Mouse (Mus musculus) inflammation-experienced regulatory T-cells, adult 6 months (primary cell): ENCODE data around the gene Sez6l2. TPM values are rescaled to one million over a fixed set of nuclear protein-coding genes. Genes with fewer than 3 reads are reported as not detected.
"Not testable (repeated sequence)": the region's sequence is repeated elsewhere in the genome, so short reads cannot be mapped to it uniquely, and the experiment has no call there.

Source experiments
- ATAC-seq: one replicate; pipeline ENCODE4 v1.8.0; 2017
- polyA plus RNA-seq, 3 experiments: library from polyadenylated mRNA; unstranded; fragments of 100-300 nt; shearing (Covaris generic); gene quantifications; one replicate each; pipeline ENCODE4 v1.2.1; 2017

Sez6l2 gene
- under 1 TPM; 0.69 to 0.87 (median 0.77) TPM for polyA plus RNA-seq

DNA sequence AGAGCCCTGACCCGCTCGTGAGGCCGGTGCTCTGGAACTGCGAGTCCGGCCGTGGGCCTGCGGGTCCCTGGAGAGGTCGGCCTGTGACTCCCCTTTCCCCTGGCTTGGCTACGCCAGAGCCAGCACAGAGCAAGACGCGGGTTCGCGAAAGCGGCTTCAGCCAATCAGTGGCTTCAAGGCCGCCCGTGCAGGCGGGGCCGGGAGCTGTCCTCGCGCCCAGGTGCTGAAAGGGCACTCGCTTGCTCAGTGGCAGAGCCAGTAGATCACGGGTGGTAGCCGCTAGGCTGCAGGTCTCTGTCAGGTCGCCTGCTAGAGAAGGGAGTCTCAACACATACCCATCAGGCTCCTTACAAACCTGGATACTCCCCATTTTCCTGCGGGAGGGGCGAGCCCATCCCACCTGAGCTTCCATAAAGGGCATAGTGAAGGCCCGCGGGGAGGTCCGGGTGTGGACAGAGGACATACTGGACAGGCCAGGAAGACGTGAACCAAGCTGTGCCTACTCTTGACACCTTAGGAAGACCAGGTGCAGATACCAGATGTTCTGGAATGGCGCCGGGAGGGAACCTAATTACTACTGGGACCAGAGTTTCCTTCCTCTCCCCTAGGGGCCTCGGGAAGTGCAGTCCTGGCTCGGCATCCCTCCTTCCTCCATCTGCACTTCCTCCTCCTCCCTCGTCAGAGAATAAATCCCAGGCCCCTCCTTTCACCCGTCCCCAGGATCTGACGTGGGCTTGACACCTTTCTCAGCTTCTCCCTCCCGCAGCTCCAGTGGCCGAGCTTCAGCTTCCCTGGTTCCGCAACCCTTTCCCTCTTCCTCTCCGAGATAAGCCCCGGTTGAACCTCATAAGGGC, at the start of gene Sez6l2:
TSS of gene Sez6l2 (plus strand) at position 771 of the 854 bp plus-strand sequence.
- peak; percentile 58 for ATAC-seq

- no peak for ATAC-seq
These were observed 44.8 kb upstream of the Sez6l2 start for GRCm38 (mm10) chr7:126905590-126905989.

- no peak for ATAC-seq
These were observed 35.5 kb upstream of the Sez6l2 start for GRCm38 (mm10) chr7:126914844-126915243.

DNA sequence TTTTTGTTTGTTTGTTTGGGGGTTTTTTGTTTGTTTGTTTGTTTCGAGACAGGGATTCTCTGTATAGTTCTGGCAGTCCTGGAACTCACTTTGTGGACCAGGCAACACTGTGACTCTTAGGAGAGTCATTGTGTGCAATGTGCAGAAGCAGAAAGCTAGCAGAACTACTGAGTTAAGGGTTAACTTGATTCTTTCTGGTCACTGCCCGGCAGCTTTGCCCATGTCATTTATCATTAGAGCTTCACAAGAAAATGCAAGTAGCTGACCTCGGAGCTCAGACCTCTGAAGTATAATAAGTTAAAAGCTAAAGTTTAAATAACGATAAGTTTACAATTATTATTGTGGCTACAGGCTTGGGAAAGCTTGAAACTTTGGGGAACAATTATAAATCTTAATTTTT, 32.0 kb upstream of the Sez6l2 start:
- not testable (repeated sequence) for ATAC-seq

DNA sequence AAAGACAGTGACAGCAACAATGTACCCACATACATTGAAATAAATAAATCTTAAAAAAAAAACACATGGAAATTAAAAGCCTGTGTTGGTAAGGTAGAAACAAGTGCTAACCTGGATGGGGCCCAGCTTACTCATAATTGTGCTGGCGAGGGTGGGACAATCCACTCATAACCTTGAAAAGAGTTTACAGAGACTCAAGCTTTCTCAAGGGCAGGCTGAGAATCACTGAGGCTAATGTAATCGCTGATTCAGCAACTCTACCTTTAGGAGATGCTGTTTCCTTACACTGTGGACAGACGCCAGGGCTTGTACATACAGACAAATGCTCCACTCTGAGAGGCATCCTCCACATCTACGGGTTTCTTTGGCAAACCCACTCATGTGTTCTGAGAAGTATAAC, 30.4 kb upstream of the Sez6l2 start:
- ATAC-seq, result no peak

DNA sequence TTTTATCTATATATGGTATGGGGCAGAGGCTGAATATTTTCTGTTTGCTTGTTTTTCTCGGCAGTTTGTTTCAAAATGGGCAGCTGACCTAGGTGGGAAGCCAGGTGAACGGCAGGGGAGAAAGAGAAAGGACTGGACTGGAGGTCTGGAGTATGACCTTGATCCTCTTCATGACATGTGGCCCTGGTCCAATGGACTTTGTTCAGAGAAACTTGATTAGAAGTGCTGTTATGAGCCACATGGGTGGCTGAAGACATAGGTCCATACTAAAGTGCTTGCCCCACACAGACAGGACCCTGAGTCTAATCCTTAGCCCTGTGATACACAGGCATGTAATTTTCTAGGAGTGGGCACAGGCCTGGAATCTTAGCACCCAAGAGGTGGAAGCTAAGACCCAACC, 28.8 kb upstream of the Sez6l2 start:
- no peak for ATAC-seq

- no peak for ATAC-seq
These were observed 27.7 kb upstream of the Sez6l2 start, which contains the start of gene Tmem219 for GRCm38 (mm10) chr7:126922624-126923060. Gene Tmem219 (minus strand): TSS chr7:126922917.

DNA sequence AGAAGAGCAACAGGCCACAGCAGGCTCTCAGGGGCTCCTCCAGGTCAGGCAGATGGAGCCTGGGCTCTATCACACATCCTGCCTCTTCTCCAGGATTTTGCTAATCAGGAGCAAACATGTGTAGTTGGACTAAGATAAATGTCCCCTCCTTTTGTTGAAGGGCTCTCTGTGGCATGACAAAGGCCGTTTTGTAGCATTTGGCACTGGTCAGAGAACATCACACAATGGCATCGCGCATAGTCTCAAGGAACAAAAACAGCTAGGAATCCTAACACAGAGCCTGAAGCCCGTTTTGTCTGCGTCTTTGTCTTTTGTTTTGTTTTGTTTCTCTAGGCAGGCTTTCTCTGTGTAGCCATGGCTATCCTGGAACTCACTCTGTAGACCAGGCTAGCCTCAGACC, 26.4 kb upstream of the Sez6l2 start:
- ATAC-seq, result no peak

GRCm38 (mm10) chr7:126926299-126926698, 24.1 kb upstream of the Sez6l2 start:
- ATAC-seq, result no peak

DNA sequence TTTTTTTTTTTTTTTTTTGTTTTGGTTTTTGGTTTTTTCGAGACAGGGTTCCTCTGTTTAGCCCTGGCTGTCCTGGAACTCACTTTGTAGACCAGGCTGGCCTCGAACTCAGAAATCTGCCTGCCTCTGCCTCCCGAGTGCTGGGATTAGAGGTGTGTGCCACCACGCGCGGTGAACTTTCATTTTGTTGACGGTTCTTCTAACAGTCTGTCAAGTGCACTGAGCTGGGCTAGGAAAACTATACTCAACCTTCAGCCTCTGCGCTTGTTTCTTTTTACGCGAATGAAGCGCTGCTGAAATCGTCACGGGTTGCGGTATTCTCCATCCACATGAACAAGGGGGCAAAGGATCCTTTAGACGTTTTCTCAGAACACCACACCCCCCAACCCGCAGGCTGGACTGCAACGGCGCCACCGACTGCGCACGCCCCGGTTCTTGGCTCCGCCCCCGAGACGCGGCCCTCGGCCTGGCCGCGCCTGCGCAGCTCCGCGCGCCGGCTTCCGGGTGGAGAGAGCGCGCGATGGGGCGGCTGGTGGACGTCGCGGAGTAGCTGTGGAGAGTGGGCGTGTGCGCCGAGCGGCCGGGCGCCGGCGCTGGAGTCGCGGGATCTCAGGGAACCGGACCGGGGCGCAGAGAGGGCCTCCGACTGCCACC, 21.9 kb upstream of the Sez6l2 start, which contains the start of gene Kctd13:
TSS of gene Kctd13 (plus strand) at position 496 of the 654 bp plus-strand sequence.
- peak; percentile 93 for ATAC-seq

DNA sequence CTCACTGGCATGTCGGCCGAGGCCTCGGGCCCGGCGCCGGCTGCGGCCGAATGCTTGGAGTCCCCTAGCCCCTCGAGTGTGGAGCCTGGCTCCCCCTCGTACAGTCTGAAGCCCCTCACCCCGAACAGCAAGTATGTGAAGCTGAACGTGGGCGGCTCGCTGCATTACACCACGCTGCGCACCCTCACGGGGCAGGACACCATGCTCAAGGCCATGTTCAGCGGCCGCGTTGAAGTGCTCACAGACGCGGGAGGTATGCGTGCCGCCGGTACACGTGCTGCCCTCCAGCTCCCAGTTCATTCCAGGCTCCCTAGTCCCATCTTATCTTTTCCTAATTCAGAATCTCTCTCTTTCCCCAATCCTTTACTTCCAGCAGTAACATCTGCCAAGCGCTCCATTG, 21.3 kb upstream of the Sez6l2 start:
- peak; percentile 27 for ATAC-seq

- ATAC-seq, result no peak
These were observed 17.7 kb upstream of the Sez6l2 start for GRCm38 (mm10) chr7:126932652-126933051.

GRCm38 (mm10) chr7:126941171-126941570, 9.2 kb upstream of the Sez6l2 start:
- ATAC-seq, result no peak

DNA sequence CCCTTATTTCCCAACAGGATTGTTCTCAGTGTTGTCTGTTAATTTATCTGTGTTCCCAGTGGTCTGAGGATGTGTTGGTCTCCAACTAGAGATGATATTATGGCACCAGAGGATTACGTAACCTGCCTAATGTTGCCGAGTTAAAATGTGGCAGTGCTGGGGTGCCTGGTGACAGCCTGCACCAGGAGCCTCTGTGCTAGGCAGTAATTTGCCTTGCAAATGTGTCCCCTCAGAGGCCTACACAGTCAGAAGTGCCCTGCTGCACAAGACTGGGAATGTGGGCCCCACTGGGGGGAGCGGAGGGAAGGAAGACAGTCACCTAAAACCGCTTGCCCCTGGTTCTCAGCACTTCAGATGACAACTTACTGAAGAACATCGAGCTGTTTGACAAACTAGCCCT, 8.6 kb upstream of the Sez6l2 start:
- no peak for ATAC-seq

DNA sequence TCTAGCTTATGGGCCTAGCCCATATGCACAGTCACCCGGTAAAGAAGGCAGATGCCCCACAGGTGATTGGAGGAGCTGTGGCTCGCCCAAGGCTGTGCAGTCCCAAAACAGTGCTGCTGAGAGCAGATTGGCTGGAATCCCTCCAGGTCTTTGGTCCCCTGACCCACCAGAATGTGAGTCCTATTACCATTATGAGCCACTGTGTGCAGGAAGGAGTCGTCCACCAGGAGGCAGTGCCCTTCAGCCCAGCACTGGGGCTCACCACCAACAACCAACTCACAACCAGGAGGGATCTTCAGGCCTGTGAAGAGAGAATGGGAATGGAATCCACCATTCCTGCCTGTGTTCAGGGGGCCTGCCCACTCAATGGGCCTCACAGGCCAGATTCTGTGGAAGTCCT, 3.8 kb upstream of the Sez6l2 start:
- peak; percentile 54 for ATAC-seq

- no peak for ATAC-seq
These were observed 1.7 kb upstream of the Sez6l2 start for GRCm38 (mm10) chr7:126948626-126949025.

GRCm38 (mm10) chr7:126949403-126949792, 965 bp upstream of the Sez6l2 start, which contains the start of gene Asphd1:
Gene Asphd1 (minus strand): TSS chr7:126949582.
- ATAC-seq, result peak; percentile 32

DNA sequence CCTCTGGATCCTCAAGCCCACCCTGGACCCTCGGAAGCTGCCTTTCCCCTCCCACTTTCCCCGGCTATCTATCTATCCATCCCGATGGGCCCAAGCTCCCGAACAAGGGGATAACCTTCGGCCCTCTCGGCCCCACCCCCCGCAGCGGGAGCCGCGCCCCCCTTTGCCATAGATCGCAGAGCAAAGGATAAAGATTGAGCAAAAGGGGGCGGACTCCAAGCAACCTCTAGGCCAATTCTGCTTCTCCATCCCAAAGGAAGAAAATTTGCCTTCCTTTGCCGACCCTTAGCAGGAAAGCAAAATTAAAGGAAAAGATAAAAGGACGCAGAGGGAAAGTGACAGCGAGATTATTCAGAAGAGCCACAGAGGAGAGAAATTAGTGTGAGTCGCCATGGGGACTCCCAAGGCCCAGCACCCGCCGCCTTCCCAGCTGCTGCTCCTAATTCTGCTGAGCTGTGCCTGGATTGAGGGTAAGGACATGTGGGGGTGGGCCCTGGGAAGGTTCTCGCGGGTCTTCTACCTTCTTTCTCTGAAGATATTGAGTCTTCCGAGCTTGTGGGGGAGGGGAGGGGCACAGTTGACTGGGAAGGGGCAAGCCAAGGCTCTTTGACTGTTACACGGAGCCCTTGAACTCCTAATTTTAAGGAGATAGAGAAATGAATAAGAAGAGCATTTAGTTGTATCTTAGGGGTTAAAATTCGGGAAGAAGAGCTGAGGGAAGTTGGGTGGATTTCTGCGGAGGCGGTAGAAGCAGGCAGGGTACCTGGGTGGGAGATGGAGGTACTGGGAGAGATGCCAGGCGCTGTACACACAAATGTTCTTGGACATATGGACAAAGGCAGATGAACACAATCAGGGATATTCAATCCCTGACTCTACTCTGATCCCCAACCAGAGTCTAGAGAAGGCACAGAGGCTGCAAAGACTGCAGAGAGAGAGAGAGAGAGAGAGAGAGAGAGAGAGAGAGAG, 568 bp downstream of the Sez6l2 start:
- ATAC-seq, result no peak

DNA sequence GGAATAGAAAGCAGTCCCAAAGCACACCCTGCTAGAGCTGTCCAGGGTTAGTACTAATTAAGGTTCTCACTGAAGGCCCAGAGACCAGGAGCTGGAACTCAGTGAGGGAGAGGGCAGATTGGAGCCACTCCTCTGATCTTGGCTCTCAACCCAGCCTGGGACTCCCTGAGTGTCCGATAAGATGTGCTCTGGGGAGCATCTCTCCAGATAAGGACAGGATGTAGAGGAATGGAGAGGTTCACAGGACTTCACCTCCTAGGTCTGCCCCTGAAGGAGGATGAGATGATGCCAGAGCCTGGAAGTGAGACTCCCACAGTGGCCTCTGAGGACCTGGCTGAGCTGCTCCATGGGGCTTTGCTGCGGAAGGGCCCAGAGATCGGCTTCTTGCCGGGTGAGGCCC, 1.4 kb downstream of the Sez6l2 start:
- ATAC-seq, result no peak

GRCm38 (mm10) chr7:126952646-126953045, 2.3 kb downstream of the Sez6l2 start:
- no peak for ATAC-seq

GRCm38 (mm10) chr7:126955125-126955524, 4.8 kb downstream of the Sez6l2 start:
- ATAC-seq, result no peak

- ATAC-seq, result no peak
These were observed 9.4 kb downstream of the Sez6l2 start for GRCm38 (mm10) chr7:126959780-126960179.
